Mouse (Mus musculus): ENCODE measurements at regions not wholly inside any gene's neighbourhood (a gene's known extent, or its start where the extent isn't known, plus 50 kb on each side); places are given as distances from the start of the nearest gene placed in this dataset.

GRCm38 (mm10) chr3:105130228-105130627 is 63.6 kb downstream of the 4930564D02Rik start:
- H3K4me3 ChIP-seq (ENCODE audit: low read depth, low read length): peak overlapping the region; percentile 28; the same call in 1 of the 2 replicates
- no peaks in the 10 kb centered on the region for H3K36me3 ChIP-seq (replicated peaks)
- ATAC-seq (ENCODE audit: extremely low read depth, insufficient number of reproducible peaks, low FRiP score, poor library complexity, severe bottlenecking) (no peak), DNase-seq (ENCODE audit: low spot score) (no peak)
- H3K9me3 ChIP-seq (replicated peaks): no peaks in the 10 kb centered on the region
- no peaks in the 10 kb centered on the region for H3K4me1 ChIP-seq (ENCODE audit: insufficient read depth, low read depth, low read length)
- TF ChIP-seq POLR2AphosphoS5 (IDR thresholded peaks at IDR 0.05; ENCODE audit: insufficient replicate concordance, low read depth, low read length) (peak; percentile 62; the same call in 1 of the 2 replicates), GATA2 (IDR thresholded peaks at IDR 0.05; ENCODE audit: borderline replicate concordance, low read depth, low read length) (no peak)
- no peaks in the 10 kb centered on the region for H3K27me3 ChIP-seq (ENCODE audit: insufficient read depth, low read length)

DNA sequence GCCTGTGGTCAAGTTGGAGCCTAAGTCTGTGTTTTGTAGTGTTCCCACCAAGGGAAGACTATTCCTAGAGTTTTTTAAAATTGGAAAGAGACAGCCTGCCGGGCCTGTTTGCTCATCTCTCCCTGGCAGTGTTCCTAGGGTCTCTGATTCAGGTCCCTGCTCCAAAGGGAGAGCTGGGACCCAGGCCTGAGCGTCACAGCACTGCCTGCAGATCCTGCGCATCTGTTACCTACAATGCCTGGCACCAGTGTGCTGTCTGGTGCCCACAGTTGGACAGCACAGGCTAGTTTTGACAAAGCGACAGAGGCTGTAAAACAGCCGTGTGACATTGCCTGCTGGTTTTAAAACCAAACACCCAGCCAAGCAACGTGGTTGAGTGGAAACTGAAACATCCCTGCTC is 64.4 kb downstream of the 4930564D02Rik start:
- H3K4me3 ChIP-seq (ENCODE audit: low read depth, low read length): no peak overlapping the region
- H3K4me1 ChIP-seq (ENCODE audit: insufficient read depth, low read depth, low read length): no peaks in the 10 kb centered on the region
- no peaks in the 10 kb centered on the region for H3K36me3 ChIP-seq (replicated peaks)
- no peaks in the 10 kb centered on the region for H3K27me3 ChIP-seq (ENCODE audit: insufficient read depth, low read length)
- ATAC-seq (ENCODE audit: extremely low read depth, insufficient number of reproducible peaks, low FRiP score, poor library complexity, severe bottlenecking): no peak
- DNase-seq (ENCODE audit: low spot score): no peak
- no peaks in the 10 kb centered on the region for H3K9me3 ChIP-seq (replicated peaks)
- TF ChIP-seq TAL1 (conservative IDR thresholded peaks at IDR 0.05; ENCODE audit: low read depth, low read length) (no peak), POLR2AphosphoS5 (IDR thresholded peaks at IDR 0.05; ENCODE audit: insufficient replicate concordance, low read depth, low read length) (no peak), GATA2 (IDR thresholded peaks at IDR 0.05; ENCODE audit: borderline replicate concordance, low read depth, low read length) (no peak), GATA1 (IDR thresholded peaks at IDR 0.05; ENCODE audit: borderline replicate concordance, low read length) (no peak), CTCF (IDR thresholded peaks at IDR 0.05; ENCODE audit: low read depth, low read length) (no peak)

- no peak for TF ChIP-seq GATA1 (IDR thresholded peaks at IDR 0.05; ENCODE audit: borderline replicate concordance, low read length)
- no peak for TF ChIP-seq POLR2AphosphoS5 (IDR thresholded peaks at IDR 0.05; ENCODE audit: insufficient replicate concordance, low read depth, low read length)
- no peak for TF ChIP-seq GATA2 (IDR thresholded peaks at IDR 0.05; ENCODE audit: borderline replicate concordance, low read depth, low read length)
- TF ChIP-seq CTCF (IDR thresholded peaks at IDR 0.05; ENCODE audit: low read depth, low read length): no peak
- TF ChIP-seq TAL1 (conservative IDR thresholded peaks at IDR 0.05; ENCODE audit: low read depth, low read length): no peak
- H3K4me1 ChIP-seq (ENCODE audit: insufficient read depth, low read depth, low read length): no peaks in the 10 kb centered on the region
- no peak overlapping the region for H3K4me3 ChIP-seq (ENCODE audit: low read depth, low read length)
- no peaks in the 10 kb centered on the region for H3K36me3 ChIP-seq (replicated peaks)
- DNase-seq (ENCODE audit: low spot score) (no peak), ATAC-seq (ENCODE audit: extremely low read depth, insufficient number of reproducible peaks, low FRiP score, poor library complexity, severe bottlenecking) (no peak)
- no peaks in the 10 kb centered on the region for H3K9me3 ChIP-seq (replicated peaks)
- H3K27me3 ChIP-seq (ENCODE audit: insufficient read depth, low read length): no peaks in the 10 kb centered on the region
Observed at GRCm38 (mm10) chr3:105133011-105133410, 66.4 kb downstream of the 4930564D02Rik start.

DNA sequence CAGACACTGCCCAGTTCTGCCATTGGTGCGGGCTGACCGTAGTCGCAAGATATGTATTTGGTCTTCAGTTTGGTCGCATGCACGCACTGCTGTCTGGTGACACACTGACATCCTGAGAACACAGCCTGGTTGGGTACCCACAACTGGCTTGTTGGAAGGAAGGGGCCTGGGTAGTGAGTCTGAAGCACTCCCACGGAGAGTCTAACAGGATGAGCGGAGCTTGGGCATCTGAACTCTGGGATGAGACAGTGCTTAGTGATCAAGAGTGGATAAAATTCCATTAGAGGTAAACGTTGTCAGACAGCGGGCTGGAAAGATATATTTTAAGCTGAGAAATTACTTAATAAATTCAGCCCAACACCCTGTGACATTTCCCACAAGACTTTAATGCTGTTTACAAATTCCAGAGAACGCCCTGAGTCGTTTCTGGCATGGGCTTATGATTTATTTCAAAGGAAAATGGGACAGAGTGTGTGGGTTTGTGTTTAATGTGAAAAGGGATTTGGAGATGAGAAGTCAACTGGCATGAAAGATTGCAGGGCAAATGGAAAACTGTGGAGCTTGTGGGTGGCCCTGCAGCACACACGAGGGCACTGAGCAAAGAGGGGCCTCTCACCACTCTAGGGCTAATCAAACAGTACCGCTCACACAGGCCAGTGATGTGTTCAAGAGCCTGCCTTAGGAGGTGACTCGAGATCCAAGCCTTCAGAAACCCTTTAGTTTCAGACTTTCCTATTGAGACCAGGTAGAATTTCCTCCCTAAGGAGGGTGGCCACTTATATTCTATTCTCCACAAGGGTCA is 74.7 kb downstream of the 4930564D02Rik start:
- Histone ChIP-seq H3K4me1 (ENCODE audit: insufficient read depth, low read depth, low read length) (no peaks in the 10 kb centered on the region), H3K9me3 (replicated peaks) (no peaks in the 10 kb centered on the region), H3K27me3 (ENCODE audit: insufficient read depth, low read length) (no peaks in the 10 kb centered on the region; the same call in 1 of the 2 replicates), H3K4me3 (ENCODE audit: low read depth, low read length) (no peak overlapping the region), H3K36me3 (replicated peaks) (no peaks in the 10 kb centered on the region)
- TF ChIP-seq CTCF (IDR thresholded peaks at IDR 0.05; ENCODE audit: low read depth, low read length) (no peak), POLR2AphosphoS5 (IDR thresholded peaks at IDR 0.05; ENCODE audit: insufficient replicate concordance, low read depth, low read length) (no peak), GATA2 (IDR thresholded peaks at IDR 0.05; ENCODE audit: borderline replicate concordance, low read depth, low read length) (no peak), TAL1 (conservative IDR thresholded peaks at IDR 0.05; ENCODE audit: low read depth, low read length) (no peak), GATA1 (IDR thresholded peaks at IDR 0.05; ENCODE audit: borderline replicate concordance, low read length) (no peak)
- ATAC-seq (ENCODE audit: extremely low read depth, insufficient number of reproducible peaks, low FRiP score, poor library complexity, severe bottlenecking): no peak
- no peak for DNase-seq (ENCODE audit: low spot score)

GRCm38 (mm10) chr3:105142631-105143030 is 76.0 kb downstream of the 4930564D02Rik start:
- TF ChIP-seq POLR2AphosphoS5 (IDR thresholded peaks at IDR 0.05; ENCODE audit: insufficient replicate concordance, low read depth, low read length) (no peak), TAL1 (conservative IDR thresholded peaks at IDR 0.05; ENCODE audit: low read depth, low read length) (no peak), CTCF (IDR thresholded peaks at IDR 0.05; ENCODE audit: low read depth, low read length) (no peak), GATA1 (IDR thresholded peaks at IDR 0.05; ENCODE audit: borderline replicate concordance, low read length) (no peak), GATA2 (IDR thresholded peaks at IDR 0.05; ENCODE audit: borderline replicate concordance, low read depth, low read length) (no peak)
- Histone ChIP-seq H3K9me3 (replicated peaks) (no peaks in the 10 kb centered on the region), H3K36me3 (replicated peaks) (no peaks in the 10 kb centered on the region), H3K4me3 (ENCODE audit: low read depth, low read length) (no peak overlapping the region), H3K4me1 (ENCODE audit: insufficient read depth, low read depth, low read length) (no peaks in the 10 kb centered on the region), H3K27me3 (ENCODE audit: insufficient read depth, low read length) (no peaks in the 10 kb centered on the region; the same call in 1 of the 2 replicates)
- DNase-seq (ENCODE audit: low spot score) (no peak), ATAC-seq (ENCODE audit: extremely low read depth, insufficient number of reproducible peaks, low FRiP score, poor library complexity, severe bottlenecking) (no peak)

DNA sequence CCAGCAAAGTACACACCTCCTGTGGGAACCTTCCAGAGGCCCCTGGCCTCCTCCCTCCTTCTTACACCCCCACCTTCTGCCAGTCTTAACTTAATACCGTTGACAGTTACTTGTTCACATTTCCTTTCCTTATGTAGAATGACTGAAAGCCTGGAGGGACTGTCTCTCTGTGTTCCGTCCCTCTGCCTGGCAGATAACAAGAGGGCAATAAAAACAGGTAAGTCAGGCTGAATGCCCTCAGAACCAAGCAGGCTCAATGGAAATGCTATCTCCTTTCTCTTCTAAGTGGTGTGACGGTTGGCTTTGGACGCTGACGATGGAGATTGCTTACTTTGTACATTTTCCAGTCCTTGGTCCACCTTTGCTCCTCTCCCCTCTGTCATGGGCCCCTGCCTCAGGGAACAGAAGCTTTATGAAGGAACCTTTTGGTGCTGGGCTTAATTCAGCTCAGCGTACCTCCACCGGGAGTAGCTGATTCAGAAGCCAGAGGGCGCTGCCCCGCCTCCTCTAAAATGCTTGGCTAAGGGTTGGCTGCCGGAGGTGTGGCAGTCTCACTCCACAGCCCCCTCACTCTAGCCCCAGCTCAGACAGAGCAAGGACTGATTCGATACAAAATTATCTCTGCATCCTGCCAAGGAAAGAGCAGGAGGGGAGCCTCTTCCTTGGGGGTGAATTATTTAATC is 85.0 kb downstream of the 4930564D02Rik start:
- no peaks in the 10 kb centered on the region for H3K9me3 ChIP-seq (replicated peaks)
- no peaks in the 10 kb centered on the region for H3K36me3 ChIP-seq (replicated peaks)
- H3K4me1 ChIP-seq (ENCODE audit: insufficient read depth, low read depth, low read length): no peaks in the 10 kb centered on the region
- no peak for TF ChIP-seq TAL1 (conservative IDR thresholded peaks at IDR 0.05; ENCODE audit: low read depth, low read length)
- TF ChIP-seq GATA1 (IDR thresholded peaks at IDR 0.05; ENCODE audit: borderline replicate concordance, low read length): no peak
- TF ChIP-seq GATA2 (IDR thresholded peaks at IDR 0.05; ENCODE audit: borderline replicate concordance, low read depth, low read length): no peak
- no peak for TF ChIP-seq CTCF (IDR thresholded peaks at IDR 0.05; ENCODE audit: low read depth, low read length)
- TF ChIP-seq POLR2AphosphoS5 (IDR thresholded peaks at IDR 0.05; ENCODE audit: insufficient replicate concordance, low read depth, low read length): no peak
- no peak for DNase-seq (ENCODE audit: low spot score)
- ATAC-seq (ENCODE audit: extremely low read depth, insufficient number of reproducible peaks, low FRiP score, poor library complexity, severe bottlenecking): no peak
- no peak overlapping the region for H3K4me3 ChIP-seq (ENCODE audit: low read depth, low read length)
- H3K27me3 ChIP-seq (ENCODE audit: insufficient read depth, low read length): no peaks in the 10 kb centered on the region

Measured in G1E (cell line).